Mouse (Mus musculus) bone marrow, adult 2 months (tissue): Measurements from ENCODE around the gene Ier2. TPM values are rescaled to one million over a fixed set of nuclear protein-coding genes. Genes with fewer than 3 reads are reported as not detected.

Experiments
- H3K27ac ChIP-seq: fragments of 200-500 bp; 2 replicates; pipeline ENCODE4 v1.5.1; 2012; ENCODE audit warnings: low read depth, mild to moderate bottlenecking, control low read depth, inconsistent platforms, low read length; ENCODE audit not compliant: control insufficient read depth, poor library complexity, insufficient read depth
- H3K4me1 ChIP-seq: fragments of 200-500 bp; 2 replicates; pipeline ENCODE4 v1.6.1; 2011; ENCODE audit warnings: low read length; ENCODE audit not compliant: control insufficient read depth, insufficient read depth
- H3K4me3 ChIP-seq: fragments of 200-500 bp; replicated peaks from 2 replicates; pipeline ENCODE3; 2011; ENCODE audit warnings: mild to moderate bottlenecking, low read depth, low read length, control low read depth; ENCODE audit not compliant: control insufficient read depth
- CTCF ChIP-seq: fragments of 200-500 bp; IDR thresholded peaks from 2 replicates; pipeline ENCODE4 v1.5.1; 2011; ENCODE audit warnings: low read length, control low read depth; ENCODE audit not compliant: control insufficient read depth, insufficient read depth
- POLR2A ChIP-seq: fragments of 200-500 bp; IDR thresholded peaks from 2 replicates; pipeline ENCODE4 v1.6.1; 2011; ENCODE audit warnings: low read depth, mild to moderate bottlenecking, control low read depth, low read length, borderline replicate concordance; ENCODE audit not compliant: control insufficient read depth
- WGBS: fragments of 180-500 bp; shearing (Covaris S2); methylation state at CpG from one replicate; pipeline ENCODE4 v1.1.7; 2018; 5-methylcytosine and 5-hydroxymethylcytosine counted together
- polyA plus RNA-seq: library from polyadenylated mRNA; stranded (reverse); fragments of >200 nt; gene quantifications from 2 replicates; pipeline ENCODE4 v1.2.4, GENCODE M21; 2011; ENCODE audit warnings: low replicate concordance; ENCODE audit not compliant: missing spikeins, insufficient read depth, insufficient read length

Gene Ier2
- polyA plus RNA-seq, 1 experiment = 49.9 TPM

DNA sequence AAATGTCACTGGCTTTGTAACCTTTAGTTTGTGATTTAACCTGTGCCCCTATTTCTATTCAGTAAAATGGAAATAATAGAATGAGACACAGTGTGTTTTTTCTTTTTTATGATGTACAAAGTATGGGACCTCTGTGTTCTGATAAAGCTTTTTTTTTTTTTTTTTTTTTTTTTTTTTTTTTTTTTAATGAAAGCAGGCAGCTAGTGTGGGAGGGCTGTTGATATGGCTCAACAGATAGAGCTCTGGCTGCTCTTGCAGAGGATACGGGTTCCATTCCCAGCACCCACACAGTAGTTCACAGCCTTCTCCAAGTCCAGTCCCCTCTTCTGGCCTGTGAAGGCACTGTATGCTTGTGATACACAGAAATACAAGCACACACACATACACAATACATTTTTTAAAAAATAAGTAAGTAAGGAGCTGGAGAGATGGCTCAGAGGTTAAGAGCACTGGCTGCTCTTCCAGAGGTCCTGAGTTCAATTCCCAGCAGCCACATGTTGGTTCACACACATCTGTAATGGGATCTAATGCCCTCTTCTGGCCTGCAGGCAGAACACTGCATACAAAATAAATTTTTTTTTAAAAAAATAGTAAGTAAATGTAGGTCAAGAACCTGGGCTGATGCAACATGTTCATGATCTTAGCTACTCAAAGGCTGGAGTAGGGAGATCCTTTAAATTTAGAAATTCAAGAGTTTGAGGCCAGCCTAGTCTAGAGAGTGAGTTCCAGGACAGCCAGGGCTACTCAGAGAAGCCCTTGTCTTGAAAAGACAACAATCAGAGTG is 20.9 kb downstream of the Ier2 start:
- H3K4me3 ChIP-seq = no peak overlapping the region
- H3K4me1 ChIP-seq = no peaks in the 10 kb centered on the region
- WGBS = 63% methylated on average over 1 of the region's 1 CpGs
- no peak for TF ChIP-seq POLR2A
- no peak for TF ChIP-seq CTCF
- H3K27ac ChIP-seq = no peak overlapping the region

DNA sequence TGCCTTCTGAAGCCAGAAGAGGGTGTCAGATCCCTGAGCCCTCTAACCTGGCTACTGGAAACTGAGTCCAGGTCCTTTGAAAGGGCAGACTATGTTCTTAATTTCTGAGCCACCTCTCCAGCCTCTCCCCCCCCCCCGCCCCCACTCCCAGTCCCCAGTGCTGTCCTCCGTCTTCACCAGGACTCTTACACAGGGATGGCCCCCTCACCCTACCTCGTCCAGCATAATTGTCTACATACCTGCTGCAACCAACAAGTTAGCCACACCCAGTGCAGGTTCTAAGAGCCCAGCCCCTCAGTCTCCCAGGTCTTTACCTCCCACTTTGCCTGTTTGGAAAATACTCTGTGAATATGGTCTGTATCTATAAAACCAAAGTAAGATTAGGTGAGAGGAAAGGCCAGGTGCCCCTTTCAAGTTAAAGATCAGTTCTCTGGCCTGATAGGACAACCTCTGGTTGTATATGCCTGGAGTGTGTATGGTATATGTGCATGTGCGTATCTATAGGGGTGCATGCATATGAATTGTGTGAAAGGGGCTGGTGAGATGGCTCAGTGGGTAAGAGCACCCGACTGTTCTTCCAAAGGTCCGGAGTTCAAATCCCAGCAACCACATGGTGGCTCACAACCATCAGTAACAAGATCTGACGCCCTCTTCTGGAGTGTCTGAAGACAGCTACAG is 21.9 kb downstream of the Ier2 start:
- no peaks in the 10 kb centered on the region for H3K4me1 ChIP-seq
- no peak overlapping the region for H3K4me3 ChIP-seq
- 79% methylated on average over 7 of the region's 7 CpGs for WGBS
- no peak overlapping the region for H3K27ac ChIP-seq
- TF ChIP-seq CTCF (no peak), POLR2A (no peak)

DNA sequence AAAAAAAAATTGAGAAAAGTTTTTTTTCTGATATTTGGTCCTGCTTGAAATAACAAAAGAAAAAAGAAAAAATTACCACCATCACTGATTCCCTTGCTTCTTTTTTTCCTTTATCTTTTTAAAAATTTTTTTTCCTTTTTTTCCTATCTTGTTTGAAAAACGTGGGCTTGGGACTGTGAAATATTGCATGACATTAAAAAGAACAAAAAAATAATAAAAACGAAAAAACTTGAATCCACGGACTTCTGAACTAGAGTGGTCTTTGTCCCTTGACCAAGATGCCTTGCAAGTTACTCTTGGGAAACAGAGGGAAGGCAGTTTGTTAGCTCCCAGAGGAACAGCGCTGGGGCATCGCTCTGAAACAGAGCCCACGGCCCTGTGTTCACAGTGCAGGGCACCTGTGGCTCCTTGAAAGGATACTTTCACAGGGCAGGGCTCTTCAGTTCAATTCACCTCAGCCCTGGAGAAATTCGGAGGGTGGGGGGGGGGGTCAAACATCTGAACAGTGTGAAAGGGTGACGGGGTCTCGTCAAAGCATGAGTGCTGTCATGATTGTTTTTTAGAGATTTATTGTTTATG is 22.6 kb downstream of the Ier2 start:
- TF ChIP-seq CTCF (no peak), POLR2A (no peak)

DNA sequence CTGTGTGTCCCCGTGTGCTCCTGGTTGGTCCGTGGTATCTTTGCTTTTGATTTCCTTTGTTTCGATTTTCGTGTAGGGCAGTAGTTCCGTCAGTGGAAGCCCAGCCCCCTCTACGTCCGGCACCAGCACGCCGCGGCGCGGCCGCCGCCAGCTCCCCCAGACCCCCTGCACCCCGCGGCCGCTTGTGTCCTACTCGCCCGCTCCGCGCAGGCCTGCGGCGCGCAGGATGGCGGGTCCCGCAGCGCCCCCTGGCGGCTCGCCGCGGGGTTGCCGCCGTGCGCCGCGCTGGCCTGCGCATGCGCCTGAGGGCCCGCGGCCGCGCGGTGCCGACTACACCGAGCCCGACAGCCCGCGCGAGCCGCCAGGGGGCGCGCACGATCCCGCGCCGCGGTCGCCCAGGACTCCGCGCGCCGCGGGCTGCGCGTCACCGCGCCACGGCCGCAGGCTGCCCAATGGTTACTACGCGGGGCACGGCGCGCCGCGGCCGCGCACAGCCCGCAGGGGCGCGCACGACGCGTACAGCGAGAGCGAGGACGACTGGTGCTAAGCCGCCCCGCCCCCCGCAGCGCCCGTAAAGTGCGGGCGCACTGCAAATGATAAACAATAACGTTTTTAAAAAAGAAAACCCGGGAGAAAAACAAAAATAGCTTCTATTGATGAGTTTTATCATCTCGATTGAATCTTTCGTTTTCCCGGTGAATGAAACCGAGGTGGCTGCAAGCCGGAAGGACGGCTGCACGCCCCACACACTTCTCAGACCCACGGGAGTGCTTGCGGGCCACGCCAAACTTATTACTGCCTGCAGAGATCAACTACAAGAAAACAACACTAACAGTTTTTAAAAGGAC is 23.3 kb downstream of the Ier2 start:
- no peaks in the 10 kb centered on the region for H3K4me1 ChIP-seq
- TF ChIP-seq CTCF = peak; percentile 61
- TF ChIP-seq POLR2A = peak; percentile 70; the same call in 1 of the 2 replicates
- H3K4me3 ChIP-seq = peak overlapping the region; percentile 99
- H3K27ac ChIP-seq = peak overlapping the region; percentile 86
- WGBS = 3% methylated on average over 106 of the region's 106 CpGs

More for the DNA sequence above, 22.6 kb downstream of the Ier2 start:
- H3K4me1 ChIP-seq = no peaks in the 10 kb centered on the region
- H3K4me3 ChIP-seq = no peak overlapping the region
- H3K27ac ChIP-seq = no peak overlapping the region
- WGBS = 33% methylated on average over 9 of the region's 9 CpGs

DNA sequence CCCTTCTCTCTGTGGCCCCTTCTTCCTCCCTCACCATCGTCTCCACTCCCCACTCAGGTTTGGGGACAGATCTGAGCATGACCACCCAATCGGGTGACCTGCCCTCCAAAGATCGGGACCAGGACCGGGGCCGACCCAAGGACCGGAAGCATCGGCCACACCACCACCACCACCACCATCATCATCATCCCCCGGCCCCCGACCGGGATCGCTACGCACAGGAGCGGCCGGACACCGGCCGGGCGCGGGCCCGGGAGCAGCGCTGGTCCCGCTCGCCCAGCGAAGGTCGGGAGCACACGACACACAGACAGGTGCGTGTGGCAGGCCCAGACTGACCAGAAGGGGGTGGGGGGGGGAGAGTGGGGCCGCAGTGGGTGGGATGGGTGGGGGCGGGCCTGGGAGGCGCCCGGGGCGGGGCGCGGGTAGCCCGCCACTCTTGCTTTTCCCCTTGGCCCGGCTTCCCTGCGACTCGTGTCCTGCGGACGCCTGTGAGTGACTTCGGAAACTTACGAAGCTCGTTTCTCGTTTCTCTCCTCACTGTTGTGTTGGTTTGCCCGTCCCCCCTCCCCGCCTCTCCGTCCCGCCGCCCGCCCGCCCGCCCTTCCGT is 24.0 kb downstream of the Ier2 start:
- WGBS = under 1% methylated on average over 50 of the region's 52 CpGs

DNA sequence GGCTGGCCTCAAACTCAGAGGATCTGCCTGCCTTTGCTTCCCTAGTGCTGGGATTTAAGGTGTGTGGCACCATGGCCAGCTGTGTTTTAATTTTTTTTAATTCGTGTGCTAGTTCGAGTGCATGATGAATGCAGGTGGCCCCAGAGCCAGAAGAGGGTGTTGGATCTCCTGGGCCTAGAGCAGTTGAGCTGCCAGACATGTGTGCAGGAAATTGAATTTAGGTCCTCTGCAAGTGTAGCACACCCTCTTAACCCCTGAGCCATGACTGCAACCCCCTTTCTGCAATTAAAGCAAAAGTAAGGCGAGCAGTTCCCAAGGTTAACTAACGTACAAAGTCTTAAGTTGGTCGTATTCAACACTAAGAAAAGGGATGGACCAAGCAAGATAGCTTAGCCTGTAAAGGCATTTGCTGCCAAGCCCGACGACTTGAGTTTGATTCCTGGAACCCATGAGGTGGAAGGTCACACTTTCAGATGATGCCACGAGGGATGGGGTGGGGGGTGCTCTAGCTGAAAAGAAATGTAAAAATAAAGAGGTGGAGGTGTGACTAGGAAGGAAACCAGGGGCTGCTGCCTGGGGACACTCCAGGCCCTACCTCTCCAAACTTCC is 24.6 kb downstream of the Ier2 start:
- peak overlapping the region; percentile 57 for H3K27ac ChIP-seq
- H3K4me3 ChIP-seq = peak overlapping the region; percentile 99
- 18% methylated on average over 8 of the region's 8 CpGs for WGBS
- TF ChIP-seq CTCF (no peak), POLR2A (no peak)
- no peaks in the 10 kb centered on the region for H3K4me1 ChIP-seq

More for the DNA sequence above, 24.0 kb downstream of the Ier2 start:
- TF ChIP-seq CTCF (no peak), POLR2A (0 out of 2 replicates have a peak, but pooled peaks have one; percentile 23)
- Histone ChIP-seq H3K27ac (peak overlapping the region; percentile 86), H3K4me3 (peak overlapping the region; percentile 99), H3K4me1 (no peaks in the 10 kb centered on the region)

DNA sequence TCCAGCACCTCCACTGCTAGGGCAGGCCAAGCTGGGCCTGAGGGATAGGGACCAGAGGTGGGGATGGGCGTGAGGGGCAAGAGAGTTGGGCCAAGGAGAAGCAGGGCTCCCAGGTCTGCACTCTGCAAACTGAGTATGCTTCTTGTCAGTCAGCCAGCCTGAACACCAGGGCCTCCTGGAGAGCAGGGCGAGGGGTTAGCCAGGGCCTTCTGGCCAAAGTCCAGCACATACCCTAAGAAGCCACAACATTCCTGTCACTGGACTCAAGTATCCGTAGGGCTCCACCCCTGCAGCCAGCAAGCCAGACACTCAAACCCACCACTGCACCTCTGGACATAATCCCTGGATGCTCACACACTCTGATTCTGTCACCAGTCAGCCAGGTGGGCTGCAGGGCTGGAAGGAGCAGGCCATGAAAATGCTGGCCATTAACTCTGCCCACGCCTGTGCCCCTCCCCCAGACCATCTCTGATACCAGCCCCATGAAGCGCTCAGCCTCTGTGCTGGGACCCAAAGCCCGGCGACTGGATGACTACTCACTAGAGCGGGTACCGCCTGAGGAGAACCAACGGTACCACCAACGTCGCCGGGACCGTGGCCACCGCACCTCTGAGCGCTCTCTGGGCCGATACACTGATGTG is 26.5 kb downstream of the Ier2 start:
- Histone ChIP-seq H3K4me3 (no peak overlapping the region), H3K4me1 (no peaks in the 10 kb centered on the region), H3K27ac (no peak overlapping the region)
- TF ChIP-seq CTCF (no peak), POLR2A (no peak)
- WGBS = 88% methylated on average over 17 of the region's 17 CpGs
